Mouse (Mus musculus) liver, embryonic 14.5 days (tissue): ENCODE results near the gene Kif14. TPM values are rescaled to one million over a fixed set of nuclear protein-coding genes. Genes with fewer than 3 reads are reported as not detected.

ENCODE experiments used
- ATAC-seq: fragments of 200-750 bp; cut with Nextera tagmentation; 2 replicates; pipeline ENCODE4 v1.8.0; 2017; ENCODE audit warnings: moderate number of reproducible peaks, mild to moderate bottlenecking, moderate library complexity; ENCODE audit not compliant: insufficient read depth
- DNase-seq, 3 experiments: peaks; one replicate each; pipeline ENCODE4 v3.0.0-alpha.2; 2012 to 2013; ENCODE audit warnings: low read depth in 3 of 3, low spot score in 3 of 3
- H3K27ac ChIP-seq: fragments of 300-500 bp; sonication (generic); 2 replicates; pipeline ENCODE4 v1.5.1; 2014; ENCODE audit warnings: moderate library complexity, mild to moderate bottlenecking, control low read depth, inconsistent platforms
- H3K27me3 ChIP-seq: fragments of 300-500 bp; sonication (generic); 2 replicates; pipeline ENCODE4 v1.6.1; 2014; ENCODE audit warnings: mild to moderate bottlenecking, low read length, moderate library complexity; ENCODE audit not compliant: control insufficient read depth, insufficient read depth
- H3K36me3 ChIP-seq: fragments of 300-500 bp; sonication (generic); replicated peaks from 2 replicates; pipeline ENCODE4 v1.6.1; 2014; ENCODE audit warnings: low read depth; ENCODE audit not compliant: control insufficient read depth, insufficient read depth
- H3K4me1 ChIP-seq, 2 experiments: fragments of 200-500 bp in 1 of 2; fragments of 300-500 bp in 1 of 2; sonication (generic) in 1 of 2; replicated peaks; 2 replicates each; pipeline ENCODE4 v1.6.1; 2012 to 2014; ENCODE audit warnings: antibody characterized with exemption in 1 of 2, inconsistent platforms in 1 of 2, low read length in 1 of 2; ENCODE audit not compliant: control insufficient read depth in 2 of 2, insufficient read depth in 2 of 2
- H3K4me2 ChIP-seq: fragments of 300-500 bp; sonication (generic); 2 replicates; pipeline ENCODE4 v1.6.1; 2014; ENCODE audit warnings: low read depth, mild to moderate bottlenecking, control low read depth, moderate library complexity
- H3K4me3 ChIP-seq, 2 experiments: fragments of 200-500 bp in 1 of 2; fragments of 300-500 bp in 1 of 2; sonication (generic) in 1 of 2; 2 replicates each; pipeline ENCODE4 v1.5.1; 2012 to 2014; ENCODE audit warnings: low read depth in 2 of 2, low read length in 2 of 2, mild to moderate bottlenecking in 2 of 2, control low read depth in 1 of 2, inconsistent platforms in 1 of 2, moderate library complexity in 1 of 2; ENCODE audit not compliant: insufficient read depth in 1 of 2
- H3K9ac ChIP-seq: fragments of 300-500 bp; sonication (generic); replicated peaks from 2 replicates; pipeline ENCODE4 v1.6.1; 2014; ENCODE audit warnings: mild to moderate bottlenecking, control low read depth, moderate library complexity
- H3K9me3 ChIP-seq: fragments of 300-500 bp; sonication (generic); 2 replicates; pipeline ENCODE4 v1.6.1; 2016; ENCODE audit warnings: low read length, mixed read lengths; ENCODE audit not compliant: control insufficient read depth
- CTCF ChIP-seq: IDR thresholded peaks from 2 replicates; pipeline ENCODE4 v1.5.1; 2016; ENCODE audit warnings: antibody characterized with exemption, low read depth, control low read depth
- EP300 ChIP-seq: IDR thresholded peaks from 2 replicates; pipeline ENCODE4 v1.6.1; 2016; ENCODE audit warnings: antibody characterized with exemption, low read depth
- WGBS: fragments of 180-500 bp; shearing (Covaris S2); extraction: QIAGEN DNeasy Blood & Tissue Kit; methylation state at CpG from one replicate; pipeline ENCODE4 v1.1.7; 2014; ENCODE audit not compliant: insufficient replicate concordance; 5-methylcytosine and 5-hydroxymethylcytosine counted together
- polyA plus RNA-seq, 2 experiments: library from polyadenylated mRNA; depleted of rRNA in 1 of 2; stranded (reverse) in 1 of 2; unstranded in 1 of 2; fragments of >200 nt; fragmentation: Nextera tagmentation in 1 of 2; extraction: Ambion mirVana in 1 of 2; gene quantifications; 2 replicates each; pipeline versions ENCODE4 v1.2.1 to v1.2.3; 2012 to 2014

Kif14 gene
- polyA plus RNA-seq, 2 experiments: 4.9 to 8.3 TPM

DNA sequence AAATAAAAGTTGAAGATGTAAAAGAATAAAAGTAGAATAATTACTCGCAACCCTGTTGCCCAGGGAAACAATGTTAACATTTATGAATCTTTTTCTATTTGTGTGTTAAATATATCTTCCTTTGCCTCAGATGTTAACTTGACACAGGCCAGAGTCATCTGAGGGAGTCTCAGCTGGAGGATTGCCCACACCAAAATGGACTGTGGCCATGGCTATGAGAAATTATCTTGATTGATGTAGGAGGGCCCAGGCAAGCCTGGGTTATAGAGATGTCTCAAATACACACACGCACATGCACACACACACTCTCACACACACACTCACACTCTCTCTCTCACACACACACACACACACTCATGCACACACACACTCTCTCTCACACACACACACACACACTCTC is 80.9 kb downstream of the Kif14 start:
- no peaks in the 10 kb centered on the region for H3K36me3 ChIP-seq
- ATAC-seq (no peak), DNase-seq (no peak)
- 76% methylated on average over 2 of the region's 2 CpGs for WGBS
- H3K9ac ChIP-seq: no peak overlapping the region
- no peaks in the 10 kb centered on the region for H3K9me3 ChIP-seq
- H3K27me3 ChIP-seq: no peaks in the 10 kb centered on the region
- no peak overlapping the region for H3K4me2 ChIP-seq
- TF ChIP-seq CTCF (no peak), EP300 (no peak)
- H3K4me3 ChIP-seq: no peak overlapping the region
- H3K4me1 ChIP-seq: 0 out of 4 replicates have a peak, but pooled peaks cover 0 to 4% of the 10 kb centered on the region in 2 experiments
- H3K27ac ChIP-seq: no peak overlapping the region

DNA sequence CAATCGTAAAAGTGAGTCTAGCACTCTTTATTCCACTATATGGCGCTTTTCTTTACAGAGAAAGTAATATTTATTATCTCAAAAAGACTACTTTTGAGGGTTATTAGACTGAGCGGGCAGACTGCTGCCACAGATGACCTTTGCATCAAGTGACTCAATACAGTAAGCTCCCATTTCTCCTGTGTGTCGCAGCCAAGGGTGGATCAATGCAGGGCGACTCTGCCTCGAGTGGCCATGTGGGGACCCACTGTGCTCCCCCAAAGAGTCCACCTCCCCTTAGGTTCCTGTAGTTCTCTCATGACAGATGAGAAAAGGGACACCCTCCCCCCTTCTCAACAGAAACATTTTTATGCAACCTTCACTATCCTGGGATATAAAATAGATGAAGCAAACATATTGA is 84.1 kb downstream of the Kif14 start:
- ATAC-seq: no peak
- Histone ChIP-seq H3K4me2 (no peak overlapping the region), H3K27me3 (no peaks in the 10 kb centered on the region), H3K4me1 (no peaks in the 10 kb centered on the region), H3K9me3 (no peaks in the 10 kb centered on the region), H3K27ac (no peak overlapping the region), H3K9ac (no peak overlapping the region), H3K4me3 (no peak overlapping the region), H3K36me3 (no peaks in the 10 kb centered on the region)
- 78% methylated on average over 6 of the region's 6 CpGs for WGBS
- no peak for TF ChIP-seq EP300
- no peak for TF ChIP-seq CTCF
- no peak for DNase-seq

DNA sequence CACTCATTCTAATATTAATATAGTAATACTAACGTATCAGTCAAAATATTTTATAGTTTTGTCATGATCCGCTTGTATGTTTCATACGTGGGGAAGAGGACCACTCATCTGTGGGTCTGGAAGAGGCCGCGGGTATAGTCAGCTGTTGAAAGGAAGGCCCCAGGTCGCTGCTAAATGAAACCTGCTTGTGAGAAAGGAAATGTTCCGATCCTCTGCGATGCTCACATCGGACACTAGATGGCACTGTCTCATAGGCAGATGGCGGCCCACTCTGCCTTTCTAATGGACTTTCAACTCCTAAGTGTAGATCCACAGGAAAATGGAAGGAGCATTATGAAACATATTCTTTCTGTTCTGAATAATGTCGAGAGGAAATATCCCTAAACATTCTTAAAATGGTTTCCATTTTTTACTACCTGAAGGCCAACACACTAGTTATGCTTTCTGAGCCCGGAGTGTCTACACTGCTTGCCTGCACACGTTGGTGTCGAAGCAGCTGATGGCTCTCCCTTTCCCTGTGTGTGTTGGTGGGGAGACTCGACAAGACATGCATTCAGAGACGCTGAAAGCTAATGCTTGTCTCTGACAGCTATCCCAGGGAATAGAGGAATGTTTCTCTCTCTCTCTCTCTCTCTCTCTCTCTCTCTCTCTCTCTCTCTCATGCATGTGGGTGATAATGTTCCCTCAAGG is 84.9 kb downstream of the Kif14 start:
- ATAC-seq (no peak), DNase-seq (peak; percentile 24 to 41 (median 31))
- H3K4me1 ChIP-seq: no peaks in the 10 kb centered on the region
- H3K9me3 ChIP-seq: no peaks in the 10 kb centered on the region
- H3K27ac ChIP-seq: no peak overlapping the region
- TF ChIP-seq CTCF: peak; percentile 95
- TF ChIP-seq EP300: no peak
- H3K27me3 ChIP-seq: no peaks in the 10 kb centered on the region
- H3K9ac ChIP-seq: no peak overlapping the region
- no peak overlapping the region for H3K4me3 ChIP-seq
- no peaks in the 10 kb centered on the region for H3K36me3 ChIP-seq
- no peak overlapping the region for H3K4me2 ChIP-seq
- WGBS: 28% methylated on average over 16 of the region's 16 CpGs

DNA sequence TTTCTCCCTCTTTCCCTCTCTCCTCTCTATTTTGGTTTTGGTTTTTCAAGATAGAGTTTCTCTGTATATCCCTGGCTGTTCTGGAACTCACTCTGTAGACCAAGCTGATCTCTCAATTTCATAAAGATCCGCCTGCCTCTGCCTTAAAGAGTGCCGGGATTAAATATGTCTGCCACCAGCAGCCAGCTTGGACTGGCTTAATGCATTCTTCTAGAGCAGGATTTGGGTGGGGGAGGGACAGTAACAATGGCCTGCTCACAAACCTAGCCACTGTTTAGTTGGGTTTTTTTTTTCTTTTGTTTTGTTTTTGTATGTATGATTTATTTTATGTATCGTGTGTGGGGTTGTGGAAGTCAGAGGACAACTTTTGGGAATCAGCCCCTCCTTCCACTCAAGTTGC is 88.5 kb downstream of the Kif14 start:
- WGBS: 63% methylated on average over 3 of the region's 3 CpGs
- Histone ChIP-seq H3K27ac (no peak overlapping the region), H3K9ac (no peak overlapping the region), H3K36me3 (no peaks in the 10 kb centered on the region), H3K4me3 (no peak overlapping the region), H3K4me1 (no peaks in the 10 kb centered on the region), H3K27me3 (no peaks in the 10 kb centered on the region), H3K9me3 (no peaks in the 10 kb centered on the region), H3K4me2 (no peak overlapping the region)
- ATAC-seq: no peak
- DNase-seq: no peak
- no peak for TF ChIP-seq EP300

DNA sequence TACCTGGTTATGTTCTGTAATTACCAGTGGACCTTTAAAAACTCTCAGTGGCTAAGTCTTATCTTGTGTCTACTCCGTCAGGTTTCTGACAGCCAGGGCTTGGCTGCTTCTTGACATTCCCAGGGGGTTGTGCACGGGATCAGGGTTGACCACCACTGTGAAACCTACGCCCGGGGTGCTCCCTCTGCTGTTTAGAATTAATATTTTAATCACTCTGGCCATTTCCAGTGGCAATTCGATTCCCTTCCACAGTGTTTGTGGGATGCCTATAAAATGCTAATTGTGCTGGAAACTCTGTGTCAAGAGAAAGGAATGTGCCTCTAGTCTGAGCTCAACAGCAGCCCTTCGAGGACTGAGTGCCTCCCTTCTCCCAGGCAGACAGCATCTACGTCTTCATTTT is 89.7 kb downstream of the Kif14 start:
- DNase-seq: no peak

More for the DNA sequence above, 89.7 kb downstream of the Kif14 start:
- TF ChIP-seq CTCF (no peak), EP300 (no peak)
- no peaks in the 10 kb centered on the region for H3K27me3 ChIP-seq
- H3K4me1 ChIP-seq: no peaks in the 10 kb centered on the region
- no peak overlapping the region for H3K4me3 ChIP-seq
- no peaks in the 10 kb centered on the region for H3K36me3 ChIP-seq
- no peaks in the 10 kb centered on the region for H3K9me3 ChIP-seq
- no peak overlapping the region for H3K4me2 ChIP-seq
- ATAC-seq: no peak
- H3K9ac ChIP-seq: no peak overlapping the region
- WGBS: 54% methylated on average over 7 of the region's 7 CpGs
- H3K27ac ChIP-seq: no peak overlapping the region
